Mouse (Mus musculus) midbrain, embryonic 14.5 days (tissue): ENCODE measurements around the gene Tigar. TPM values are rescaled to one million over a fixed set of nuclear protein-coding genes. Genes with fewer than 3 reads are reported as not detected.

Experiments
- ATAC-seq: fragments of 200-750 bp; cut with Nextera tagmentation; 2 replicates; pipeline ENCODE4 v1.8.0; 2017; ENCODE audit warnings: moderate number of reproducible peaks, moderate library complexity; ENCODE audit not compliant: low FRiP score, low TSS enrichment
- DNase-seq: peaks from one replicate; pipeline ENCODE4 v3.0.0-alpha.2; 2015
- H3K27ac ChIP-seq: fragments of 300-500 bp; sonication (generic); replicated peaks from 2 replicates; pipeline ENCODE4 v1.5.1; 2014; ENCODE audit warnings: mild to moderate bottlenecking, low read depth, low read length, moderate library complexity
- H3K27me3 ChIP-seq: fragments of 300-500 bp; sonication (generic); 2 replicates; pipeline ENCODE4 v1.6.1; 2014; ENCODE audit warnings: low read length, control low read depth, mixed read lengths; ENCODE audit not compliant: control insufficient read depth, insufficient read depth
- H3K36me3 ChIP-seq: fragments of 300-500 bp; sonication (generic); 2 replicates; pipeline ENCODE4 v1.6.1; 2014; ENCODE audit warnings: low read length, control low read depth; ENCODE audit not compliant: control insufficient read depth, insufficient read depth
- H3K4me1 ChIP-seq: fragments of 300-500 bp; sonication (generic); 2 replicates; pipeline ENCODE4 v1.6.1; 2014; ENCODE audit warnings: mild to moderate bottlenecking, antibody characterized with exemption, low read length, control low read depth; ENCODE audit not compliant: control insufficient read depth, insufficient read depth
- H3K4me2 ChIP-seq: fragments of 300-500 bp; sonication (generic); 2 replicates; pipeline ENCODE4 v1.6.1; 2014; ENCODE audit warnings: mild to moderate bottlenecking, low read length, moderate library complexity
- H3K4me3 ChIP-seq: fragments of 300-500 bp; sonication (generic); replicated peaks from 2 replicates; pipeline ENCODE4 v1.5.1; 2014; ENCODE audit warnings: low read depth, low read length
- H3K9ac ChIP-seq: fragments of 300-500 bp; sonication (generic); replicated peaks from 2 replicates; pipeline ENCODE4 v1.6.1; 2014; ENCODE audit warnings: mild to moderate bottlenecking, low read length, moderate library complexity
- H3K9me3 ChIP-seq: fragments of 300-500 bp; sonication (generic); 2 replicates; pipeline ENCODE4 v1.6.1; 2016; ENCODE audit warnings: low read length, control low read depth, mixed read lengths; ENCODE audit not compliant: control insufficient read depth
- WGBS: fragments of 180-500 bp; shearing (Covaris S2); extraction: QIAGEN DNeasy Blood & Tissue Kit; methylation state at CpG from one replicate; pipeline ENCODE4 v1.1.7; 2014; 5-methylcytosine and 5-hydroxymethylcytosine counted together
- polyA plus RNA-seq: library from polyadenylated mRNA; unstranded; fragments of >200 nt; fragmentation: Nextera tagmentation; extraction: Ambion mirVana; gene quantifications from 2 replicates; pipeline ENCODE4 v1.2.1, GENCODE M21; 2014

Gene Tigar
- polyA plus RNA-seq, 1 experiment from 2014 or later, result 6.5 TPM

- H3K36me3 ChIP-seq, result 0 out of 2 replicates have a peak, but pooled peaks cover 3% of the 10 kb centered on the region
These were observed 21.0 kb upstream of the Tigar start for GRCm38 (mm10) chr6:127130377-127130776.

GRCm38 (mm10) chr6:127129659-127130058 lies 20.3 kb upstream of the Tigar start:
- Histone ChIP-seq H3K4me1 (peaks cover 10% of the 10 kb centered on the region; the same call in 1 of the 2 replicates), H3K9ac (no peak overlapping the region), H3K9me3 (no peaks in the 10 kb centered on the region), H3K4me3 (no peak overlapping the region), H3K36me3 (0 out of 2 replicates have a peak, but pooled peaks cover 3% of the 10 kb centered on the region), H3K4me2 (no peak overlapping the region), H3K27me3 (no peaks in the 10 kb centered on the region), H3K27ac (no peak overlapping the region)
- ATAC-seq (no peak), DNase-seq (no peak)
- WGBS, result 92% methylated on average over 14 of the region's 14 CpGs

More at GRCm38 (mm10) chr6:127130377-127130776, 21.0 kb upstream of the Tigar start:
- Histone ChIP-seq H3K27ac (no peak overlapping the region), H3K9ac (no peak overlapping the region), H3K4me1 (peaks cover 10% of the 10 kb centered on the region; the same call in 1 of the 2 replicates), H3K4me3 (no peak overlapping the region), H3K4me2 (no peak overlapping the region), H3K27me3 (no peaks in the 10 kb centered on the region), H3K9me3 (no peaks in the 10 kb centered on the region)
- ATAC-seq (no peak), DNase-seq (peak; percentile 27)
- WGBS, result 50% methylated on average over 13 of the region's 13 CpGs

DNA sequence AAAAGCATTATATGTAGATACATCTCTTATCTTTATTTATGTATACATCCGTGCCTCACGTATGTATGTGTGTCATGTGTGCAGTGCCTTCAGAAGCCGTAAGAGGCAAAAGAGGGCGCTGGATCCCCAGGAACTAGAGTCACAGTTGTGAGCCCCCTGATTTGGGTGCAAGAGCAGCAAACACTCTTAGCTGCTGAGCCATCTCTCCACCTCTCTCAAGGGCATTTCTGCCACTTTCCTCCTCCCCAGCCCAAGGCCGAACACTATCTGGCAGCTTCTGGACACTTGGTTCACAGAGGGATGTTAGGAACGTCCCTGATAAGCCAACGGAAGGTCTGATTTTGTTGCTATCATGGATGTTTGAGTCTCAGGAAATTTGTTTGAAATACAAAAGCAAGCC lies 14.1 kb upstream of the Tigar start:
- H3K4me2 ChIP-seq, result no peak overlapping the region
- H3K9ac ChIP-seq, result no peak overlapping the region
- WGBS, result 89% methylated on average over 7 of the region's 7 CpGs
- DNase-seq (no peak), ATAC-seq (no peak)
- H3K27ac ChIP-seq, result no peak overlapping the region
- H3K4me1 ChIP-seq, result no peaks in the 10 kb centered on the region
- H3K9me3 ChIP-seq, result no peaks in the 10 kb centered on the region
- H3K4me3 ChIP-seq, result no peak overlapping the region
- no peaks in the 10 kb centered on the region for H3K36me3 ChIP-seq
- no peaks in the 10 kb centered on the region for H3K27me3 ChIP-seq

DNA sequence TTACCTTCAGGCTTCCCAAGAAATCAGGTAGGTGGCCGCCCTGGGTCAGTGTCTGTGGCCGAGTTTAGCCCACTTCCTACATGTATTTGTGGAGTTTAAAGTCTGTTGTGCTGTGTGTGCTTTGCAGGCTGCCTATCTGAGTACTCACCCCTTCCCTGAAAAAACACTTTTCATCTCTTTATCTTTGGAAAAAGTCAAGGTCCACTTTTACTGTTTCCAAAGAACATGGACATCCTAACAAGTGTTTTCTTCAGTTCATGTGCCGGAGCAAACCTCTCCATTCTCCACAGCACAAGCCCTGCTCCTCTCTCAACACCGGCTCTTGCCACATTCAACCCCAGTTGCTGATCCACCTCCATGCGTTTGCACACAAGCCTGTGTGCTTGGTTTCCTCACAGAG lies 13.6 kb upstream of the Tigar start:
- Histone ChIP-seq H3K4me3 (no peak overlapping the region), H3K9me3 (no peaks in the 10 kb centered on the region), H3K9ac (no peak overlapping the region), H3K4me1 (no peaks in the 10 kb centered on the region), H3K4me2 (no peak overlapping the region), H3K27ac (no peak overlapping the region), H3K36me3 (no peaks in the 10 kb centered on the region), H3K27me3 (no peaks in the 10 kb centered on the region)
- WGBS, result 88% methylated on average over 5 of the region's 5 CpGs
- ATAC-seq, result no peak
- no peak for DNase-seq

GRCm38 (mm10) chr6:127122221-127122806 lies 13.0 kb upstream of the Tigar start:
- Histone ChIP-seq H3K27ac (no peak overlapping the region), H3K36me3 (no peaks in the 10 kb centered on the region), H3K4me1 (no peaks in the 10 kb centered on the region), H3K4me2 (no peak overlapping the region), H3K9ac (no peak overlapping the region), H3K4me3 (no peak overlapping the region), H3K9me3 (no peaks in the 10 kb centered on the region), H3K27me3 (no peaks in the 10 kb centered on the region)
- ATAC-seq, result no peak
- peak; percentile 31 for DNase-seq
- WGBS, result 87% methylated on average over 4 of the region's 4 CpGs

DNA sequence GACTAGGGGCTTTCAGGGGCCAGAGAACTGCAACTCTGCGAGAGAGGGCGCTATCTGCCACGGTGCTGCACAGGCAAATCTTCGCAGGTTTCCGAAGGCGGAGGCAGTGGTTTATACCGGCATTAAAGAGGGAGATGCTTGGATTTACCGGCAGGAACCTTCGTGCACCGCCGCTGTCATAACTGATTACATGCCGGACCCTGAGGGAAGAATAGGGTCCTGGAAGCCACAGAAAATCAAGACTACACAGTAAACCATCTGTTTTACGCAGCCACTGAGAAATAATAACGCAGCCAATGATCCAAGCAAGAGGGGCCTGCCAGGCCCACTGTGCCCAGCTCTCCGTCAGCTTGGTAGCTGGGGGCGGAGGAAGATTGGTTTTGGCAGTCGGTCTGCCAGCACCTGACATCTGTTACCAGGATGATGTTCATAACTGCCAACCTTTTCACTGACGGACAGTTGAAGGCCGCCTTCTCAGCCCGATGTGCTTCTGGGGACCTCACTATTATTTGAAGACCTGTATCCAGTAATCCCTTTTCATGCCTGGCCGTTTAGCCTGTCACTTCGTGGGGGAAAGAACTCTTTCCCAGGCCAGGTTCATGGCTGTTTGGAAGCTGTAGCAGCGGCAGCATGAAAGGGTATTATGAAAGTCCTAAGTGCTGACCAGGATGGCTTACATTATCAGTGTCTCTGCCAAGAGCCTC lies 5.5 kb upstream of the Tigar start:
- Histone ChIP-seq H3K4me1 (peaks cover 3% of the 10 kb centered on the region; the same call in 1 of the 2 replicates), H3K27me3 (no peaks in the 10 kb centered on the region), H3K27ac (peak overlapping the region; percentile 53), H3K9ac (no peak overlapping the region; the same call in 1 of the 2 replicates), H3K9me3 (no peaks in the 10 kb centered on the region), H3K36me3 (no peaks in the 10 kb centered on the region), H3K4me2 (peak overlapping the region; percentile 33), H3K4me3 (no peak overlapping the region)
- WGBS, result 19% methylated on average over 23 of the region's 23 CpGs
- peak; percentile 61 for DNase-seq
- ATAC-seq, result peak; percentile 67; the same call in 1 of the 2 replicates

DNA sequence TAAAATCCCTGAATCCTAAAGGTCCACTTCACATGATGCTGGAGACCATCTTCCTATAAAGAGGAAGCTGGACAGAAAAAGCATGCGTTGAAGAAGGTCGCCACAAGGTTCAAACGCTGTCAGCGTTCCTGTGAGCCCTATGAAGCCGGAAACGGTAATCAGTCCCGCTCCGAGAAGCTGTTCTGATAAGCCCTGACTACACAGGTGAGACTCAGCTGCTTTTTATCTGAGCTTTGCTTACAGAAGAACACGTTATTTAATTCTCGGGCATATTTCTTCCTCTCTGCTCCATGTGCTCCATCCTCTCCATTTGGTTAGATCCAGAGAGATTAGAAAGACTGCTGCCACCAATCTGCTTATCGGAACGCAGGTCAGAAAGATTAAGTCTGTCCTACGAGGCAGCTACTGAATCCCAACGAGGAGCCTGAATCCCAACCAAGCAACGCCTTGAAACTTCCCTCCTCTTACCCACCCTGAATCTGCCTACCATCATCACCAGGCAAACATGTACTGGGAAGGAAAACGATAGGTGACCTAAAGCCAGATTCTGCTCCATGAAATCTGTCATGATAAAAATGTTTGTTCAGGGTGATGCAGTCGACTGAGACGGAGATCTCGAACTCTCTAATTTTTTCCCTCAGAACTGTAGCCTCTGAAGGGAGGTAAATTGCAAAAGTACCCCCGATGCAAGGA lies 843 bp downstream of the Tigar start:
- Histone ChIP-seq H3K9ac (peak overlapping the region; percentile 59; the same call in 1 of the 2 replicates), H3K27ac (no peak overlapping the region), H3K9me3 (no peaks in the 10 kb centered on the region), H3K4me2 (peak overlapping the region; percentile 93), H3K27me3 (no peaks in the 10 kb centered on the region), H3K4me1 (peaks cover 6% of the 10 kb centered on the region; the same call in 1 of the 2 replicates), H3K36me3 (no peaks in the 10 kb centered on the region), H3K4me3 (peak overlapping the region; percentile 64)
- DNase-seq (no peak), ATAC-seq (no peak)
- 41% methylated on average over 20 of the region's 20 CpGs for WGBS

GRCm38 (mm10) chr6:127107413-127107812 lies 1.9 kb downstream of the Tigar start:
- H3K4me3 ChIP-seq, result no peak overlapping the region
- no peak overlapping the region for H3K4me2 ChIP-seq
- no peaks in the 10 kb centered on the region for H3K27me3 ChIP-seq
- no peaks in the 10 kb centered on the region for H3K9me3 ChIP-seq
- DNase-seq (no peak), ATAC-seq (no peak)
- H3K4me1 ChIP-seq, result peaks cover 6% of the 10 kb centered on the region; the same call in 1 of the 2 replicates
- no peaks in the 10 kb centered on the region for H3K36me3 ChIP-seq
- no peak overlapping the region for H3K27ac ChIP-seq
- H3K9ac ChIP-seq, result no peak overlapping the region
